Mouse (Mus musculus): ENCODE data around the gene Tpst1. TPM values are rescaled to one million over a fixed set of nuclear protein-coding genes. Genes with fewer than 3 reads are reported as not detected.

Tpst1 gene
- polyA plus RNA-seq, 1 experiment from 2014 or later: 25.8 TPM

DNA sequence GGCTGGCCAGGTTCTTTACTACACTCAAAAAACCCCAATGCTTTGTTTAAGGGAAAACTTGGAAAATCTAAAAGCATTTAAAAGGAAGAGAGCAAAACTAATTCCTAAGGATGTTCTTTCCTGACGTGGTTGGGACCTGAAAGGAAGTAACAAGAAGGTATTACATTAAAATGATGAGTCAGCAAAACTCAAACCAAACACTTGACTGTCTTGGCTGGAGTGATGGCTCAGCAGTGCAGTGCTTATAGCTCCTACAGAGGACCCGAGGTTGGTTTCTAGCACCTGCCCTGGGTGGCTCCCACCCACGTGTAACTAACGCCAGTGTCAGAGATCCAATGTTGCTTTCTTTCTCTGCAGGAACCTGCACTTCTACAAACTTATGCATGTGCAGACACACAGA, 31.9 kb upstream of the Tpst1 start:
- Histone ChIP-seq H3K9me3 (replicated peaks) (no peaks in the 10 kb centered on the region; the same call in 1 of the 2 replicates), H3K4me3 (no peak overlapping the region), H3K36me3 (peaks cover 47% of the 10 kb centered on the region), H3K9ac (no peak overlapping the region), H3K4me1 (replicated peaks) (peaks cover 5% of the 10 kb centered on the region), H3K27me3 (replicated peaks) (peaks cover 50% of the 10 kb centered on the region), H3K27ac (ENCODE audit: poor library complexity, severe bottlenecking) (no peak overlapping the region), H3K4me2 (no peak overlapping the region)
- 91% methylated on average over 4 of the region's 4 CpGs for WGBS
- ATAC-seq (ENCODE audit: insufficient number of reproducible peaks, low FRiP score): no peak

DNA sequence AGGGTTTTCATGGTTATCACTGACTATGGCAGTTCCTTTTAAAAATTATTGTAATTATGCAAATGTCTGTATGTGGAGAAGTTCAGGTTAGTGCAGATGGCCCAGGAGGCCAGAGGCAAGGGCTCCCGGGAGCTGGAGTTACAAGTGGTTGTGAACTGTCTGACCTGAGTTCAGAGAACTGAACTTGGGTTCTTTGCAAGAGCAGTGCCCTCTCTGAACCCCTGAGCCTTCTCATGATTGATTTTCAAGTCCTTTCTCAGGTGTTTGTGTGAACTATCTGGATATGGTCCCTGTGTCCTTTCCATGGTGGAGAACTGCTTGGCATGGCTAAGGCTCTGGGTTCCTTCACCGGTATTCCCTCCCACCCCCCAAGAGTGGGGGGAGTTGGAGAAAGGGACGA, 29.4 kb upstream of the Tpst1 start:
- H3K36me3 ChIP-seq: peaks cover 39% of the 10 kb centered on the region
- H3K9ac ChIP-seq: no peak overlapping the region
- 90% methylated on average over 3 of the region's 3 CpGs for WGBS
- no peak for ATAC-seq (ENCODE audit: insufficient number of reproducible peaks, low FRiP score)
- peaks cover 55% of the 10 kb centered on the region for H3K27me3 ChIP-seq (replicated peaks)
- H3K4me1 ChIP-seq (replicated peaks): peaks cover 13% of the 10 kb centered on the region
- H3K27ac ChIP-seq (ENCODE audit: poor library complexity, severe bottlenecking): no peak overlapping the region
- H3K4me2 ChIP-seq: no peak overlapping the region
- no peak overlapping the region for H3K4me3 ChIP-seq
- H3K9me3 ChIP-seq (replicated peaks): no peaks in the 10 kb centered on the region; the same call in 1 of the 2 replicates

GRCm38 (mm10) chr5:130044201-130044695, 28.9 kb upstream of the Tpst1 start:
- Histone ChIP-seq H3K4me2 (no peak overlapping the region), H3K27ac (ENCODE audit: poor library complexity, severe bottlenecking) (no peak overlapping the region), H3K4me3 (no peak overlapping the region), H3K9me3 (replicated peaks) (no peaks in the 10 kb centered on the region; the same call in 1 of the 2 replicates), H3K27me3 (replicated peaks) (peaks cover 60% of the 10 kb centered on the region), H3K9ac (no peak overlapping the region), H3K4me1 (replicated peaks) (peaks cover 13% of the 10 kb centered on the region), H3K36me3 (peaks cover 43% of the 10 kb centered on the region)
- 87% methylated on average over 7 of the region's 7 CpGs for whole genome bisulfite sequencing
- ATAC-seq (ENCODE audit: insufficient number of reproducible peaks, low FRiP score): no peak

DNA sequence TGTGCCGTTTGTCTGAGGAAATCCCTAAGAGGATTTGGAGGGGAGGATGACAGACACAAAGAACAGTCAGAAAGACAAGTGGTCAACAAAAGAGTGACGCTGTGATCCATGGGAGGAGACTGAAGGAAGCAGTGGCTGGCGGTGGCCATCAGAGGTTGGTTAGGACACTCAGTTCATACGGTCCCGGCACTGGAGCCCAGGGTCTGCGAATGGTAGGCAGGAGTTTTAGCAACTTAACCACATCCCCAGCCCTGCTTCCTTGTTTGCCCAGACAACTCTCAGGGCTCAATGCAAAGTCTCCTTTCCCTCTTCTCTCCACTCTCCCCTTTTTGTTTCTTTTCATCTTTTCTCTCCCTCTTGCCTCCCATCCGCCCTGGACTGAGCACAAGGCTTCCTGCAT, 27.0 kb upstream of the Tpst1 start:
- Histone ChIP-seq H3K4me2 (no peak overlapping the region), H3K9ac (no peak overlapping the region), H3K9me3 (replicated peaks) (no peaks in the 10 kb centered on the region; the same call in 1 of the 2 replicates), H3K36me3 (peaks cover 42% of the 10 kb centered on the region), H3K27me3 (replicated peaks) (peaks cover 60% of the 10 kb centered on the region), H3K4me3 (no peak overlapping the region), H3K27ac (ENCODE audit: poor library complexity, severe bottlenecking) (no peak overlapping the region), H3K4me1 (replicated peaks) (peaks cover 13% of the 10 kb centered on the region)
- ATAC-seq (ENCODE audit: insufficient number of reproducible peaks, low FRiP score): no peak
- 76% methylated on average over 7 of the region's 7 CpGs for WGBS

DNA sequence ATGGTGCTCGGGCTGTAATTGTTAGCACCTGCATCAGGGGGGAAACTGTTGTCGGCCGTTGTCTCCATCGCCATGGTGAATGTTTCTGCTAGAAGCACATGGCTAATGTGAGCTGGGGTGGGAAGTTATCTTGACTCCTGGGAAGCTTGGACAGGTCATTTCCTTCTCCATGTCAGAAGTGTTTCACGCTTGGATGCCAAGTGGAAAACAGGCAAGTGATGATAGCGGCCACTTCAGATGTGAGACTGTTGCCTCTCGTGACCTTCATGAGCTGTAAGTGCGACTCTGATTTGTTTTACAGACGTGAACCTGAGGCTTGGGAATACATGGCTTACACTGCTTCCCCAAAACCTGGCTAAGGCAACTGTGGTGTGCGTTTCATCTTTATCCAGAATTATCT, 26.5 kb upstream of the Tpst1 start:
- Histone ChIP-seq H3K27me3 (replicated peaks) (peaks cover 65% of the 10 kb centered on the region), H3K4me2 (no peak overlapping the region), H3K27ac (ENCODE audit: poor library complexity, severe bottlenecking) (no peak overlapping the region), H3K36me3 (peaks cover 44% of the 10 kb centered on the region), H3K4me1 (replicated peaks) (peaks cover 13% of the 10 kb centered on the region), H3K4me3 (no peak overlapping the region), H3K9me3 (replicated peaks) (no peaks in the 10 kb centered on the region; the same call in 1 of the 2 replicates), H3K9ac (no peak overlapping the region)
- 43% methylated on average over 10 of the region's 10 CpGs for WGBS
- ATAC-seq (ENCODE audit: insufficient number of reproducible peaks, low FRiP score): 0 out of 2 replicates have a peak, but pooled peaks have one; percentile 33

GRCm38 (mm10) chr5:130047013-130047412, 26.1 kb upstream of the Tpst1 start:
- Histone ChIP-seq H3K4me3 (no peak overlapping the region), H3K4me2 (no peak overlapping the region), H3K36me3 (peaks cover 41% of the 10 kb centered on the region), H3K27ac (ENCODE audit: poor library complexity, severe bottlenecking) (no peak overlapping the region), H3K27me3 (replicated peaks) (peaks cover 65% of the 10 kb centered on the region), H3K4me1 (replicated peaks) (peaks cover 13% of the 10 kb centered on the region), H3K9ac (no peak overlapping the region), H3K9me3 (replicated peaks) (no peaks in the 10 kb centered on the region; the same call in 1 of the 2 replicates)
- 70% methylated on average over 6 of the region's 6 CpGs for WGBS
- ATAC-seq (ENCODE audit: insufficient number of reproducible peaks, low FRiP score): no peak

GRCm38 (mm10) chr5:130048786-130049520, 24.2 kb upstream of the Tpst1 start:
- no peak overlapping the region for H3K27ac ChIP-seq (ENCODE audit: poor library complexity, severe bottlenecking)
- no peak overlapping the region for H3K9ac ChIP-seq
- no peak for ATAC-seq (ENCODE audit: insufficient number of reproducible peaks, low FRiP score)
- WGBS: 84% methylated on average over 15 of the region's 15 CpGs
- peaks cover 62% of the 10 kb centered on the region for H3K27me3 ChIP-seq (replicated peaks)
- peaks cover 32% of the 10 kb centered on the region for H3K36me3 ChIP-seq
- peaks cover 13% of the 10 kb centered on the region for H3K4me1 ChIP-seq (replicated peaks)
- H3K4me2 ChIP-seq: no peak overlapping the region
- H3K9me3 ChIP-seq (replicated peaks): no peaks in the 10 kb centered on the region
- H3K4me3 ChIP-seq: no peak overlapping the region

GRCm38 (mm10) chr5:130050416-130050815, 22.7 kb upstream of the Tpst1 start:
- no peak overlapping the region for H3K27ac ChIP-seq (ENCODE audit: poor library complexity, severe bottlenecking)
- H3K9me3 ChIP-seq (replicated peaks): no peaks in the 10 kb centered on the region
- no peak overlapping the region for H3K4me2 ChIP-seq
- 45% methylated on average over 6 of the region's 6 CpGs for WGBS
- peaks cover 55% of the 10 kb centered on the region for H3K27me3 ChIP-seq (replicated peaks)
- no peak overlapping the region for H3K9ac ChIP-seq
- peaks cover 39% of the 10 kb centered on the region for H3K36me3 ChIP-seq
- peaks cover 13% of the 10 kb centered on the region for H3K4me1 ChIP-seq (replicated peaks)
- ATAC-seq (ENCODE audit: insufficient number of reproducible peaks, low FRiP score): no peak
- H3K4me3 ChIP-seq: no peak overlapping the region

DNA sequence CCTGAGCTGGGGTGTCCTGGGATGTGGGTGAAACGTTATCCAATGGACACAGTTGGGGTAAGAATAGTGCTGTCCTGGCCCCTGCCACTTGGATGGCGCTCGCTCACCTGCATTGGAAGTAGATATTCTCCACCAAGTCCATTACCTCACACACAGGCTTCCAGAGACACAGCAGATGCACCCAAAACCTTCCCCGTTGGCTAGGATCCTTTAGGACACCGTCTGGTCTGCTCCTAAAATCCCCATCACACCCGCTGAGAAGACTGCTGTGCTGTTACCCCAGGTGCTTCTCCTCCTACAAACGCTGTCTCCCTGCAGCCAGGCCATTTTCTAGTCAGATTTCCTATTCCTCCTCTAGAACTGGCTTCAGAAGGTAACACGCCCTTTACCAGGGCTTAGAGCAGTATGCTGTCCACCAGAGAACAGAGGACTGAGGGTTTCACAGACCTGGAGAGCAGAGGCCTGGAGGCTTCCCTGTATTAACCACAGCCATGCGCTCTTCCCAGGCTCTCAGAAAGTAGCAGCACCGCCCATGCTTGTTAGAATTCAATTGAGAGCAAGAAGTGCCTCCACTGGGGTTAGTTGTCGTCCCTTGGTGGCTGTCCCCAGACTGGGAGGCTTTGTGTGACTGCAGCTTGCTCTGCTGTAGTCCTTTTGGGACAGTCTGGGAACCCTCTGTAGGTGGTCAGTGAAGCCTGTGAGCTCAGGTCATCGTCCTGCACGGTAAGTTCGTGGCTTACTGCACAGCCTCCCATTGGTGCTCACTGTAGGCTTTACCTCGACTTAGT, 21.9 kb upstream of the Tpst1 start:
- H3K27me3 ChIP-seq (replicated peaks): peaks cover 54% of the 10 kb centered on the region
- no peak overlapping the region for H3K9ac ChIP-seq
- H3K27ac ChIP-seq (ENCODE audit: poor library complexity, severe bottlenecking): no peak overlapping the region
- H3K9me3 ChIP-seq (replicated peaks): no peaks in the 10 kb centered on the region
- H3K36me3 ChIP-seq: peaks cover 42% of the 10 kb centered on the region
- no peak overlapping the region for H3K4me2 ChIP-seq
- 87% methylated on average over 15 of the region's 15 CpGs for WGBS
- ATAC-seq (ENCODE audit: insufficient number of reproducible peaks, low FRiP score): no peak
- peaks cover 8% of the 10 kb centered on the region for H3K4me1 ChIP-seq (replicated peaks)
- H3K4me3 ChIP-seq: no peak overlapping the region

- peaks cover 37% of the 10 kb centered on the region for H3K36me3 ChIP-seq
- peaks cover 54% of the 10 kb centered on the region for H3K27me3 ChIP-seq (replicated peaks)
- H3K27ac ChIP-seq (ENCODE audit: poor library complexity, severe bottlenecking): no peak overlapping the region
- no peak overlapping the region for H3K4me2 ChIP-seq
- no peak for ATAC-seq (ENCODE audit: insufficient number of reproducible peaks, low FRiP score)
- WGBS: 81% methylated on average over 5 of the region's 5 CpGs
- H3K9me3 ChIP-seq (replicated peaks): no peaks in the 10 kb centered on the region
- no peak overlapping the region for H3K4me3 ChIP-seq
- H3K4me1 ChIP-seq (replicated peaks): no peaks in the 10 kb centered on the region
- no peak overlapping the region for H3K9ac ChIP-seq
These were observed 20.6 kb upstream of the Tpst1 start for GRCm38 (mm10) chr5:130052510-130052909.

DNA sequence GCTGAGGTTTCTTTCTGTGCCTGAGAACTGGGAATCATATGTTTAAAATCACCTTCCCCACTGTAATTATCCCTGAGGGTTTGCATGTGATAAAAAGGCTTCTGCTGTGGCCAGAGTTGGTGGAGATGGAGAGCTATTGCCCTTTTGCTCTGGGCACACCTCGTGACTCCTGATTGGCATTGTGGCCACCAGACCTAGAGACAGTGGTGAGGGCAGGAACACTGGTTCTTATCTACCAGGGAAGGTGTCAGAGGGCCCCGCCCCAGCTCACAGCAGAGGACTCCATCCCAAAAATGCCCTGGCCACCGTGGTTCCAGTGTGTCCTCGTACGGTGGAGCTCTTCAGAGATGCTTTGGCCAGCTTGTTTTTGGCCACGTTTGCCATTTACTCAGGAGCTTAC, 20.2 kb upstream of the Tpst1 start:
- 85% methylated on average over 6 of the region's 6 CpGs for WGBS
- no peak overlapping the region for H3K4me2 ChIP-seq

More for the DNA sequence above, 20.2 kb upstream of the Tpst1 start:
- no peak overlapping the region for H3K9ac ChIP-seq
- H3K9me3 ChIP-seq (replicated peaks): no peaks in the 10 kb centered on the region
- H3K27me3 ChIP-seq (replicated peaks): peaks cover 54% of the 10 kb centered on the region
- no peaks in the 10 kb centered on the region for H3K4me1 ChIP-seq (replicated peaks)
- H3K4me3 ChIP-seq: no peak overlapping the region
- H3K27ac ChIP-seq (ENCODE audit: poor library complexity, severe bottlenecking): no peak overlapping the region
- H3K36me3 ChIP-seq: peaks cover 37% of the 10 kb centered on the region
- no peak for ATAC-seq (ENCODE audit: insufficient number of reproducible peaks, low FRiP score)

Data from heart, embryonic 12.5 days (tissue).